Mouse (Mus musculus) testis, adult 2 months (tissue): Measurements from ENCODE around the gene Pmp22.

ENCODE experiments used
- CTCF ChIP-seq: fragments of 200-500 bp; IDR thresholded peaks from 2 replicates; pipeline ENCODE4 v1.5.1; 2012; ENCODE audit warnings: low read depth, mild to moderate bottlenecking, inconsistent platforms, low read length, moderate library complexity; ENCODE audit not compliant: control insufficient read depth, insufficient read depth, insufficient replicate concordance
- POLR2A ChIP-seq: fragments of 200-500 bp; IDR thresholded peaks from 2 replicates; pipeline ENCODE4 v1.6.1; 2012; ENCODE audit warnings: low read depth, mild to moderate bottlenecking, inconsistent platforms, low read length, moderate library complexity; ENCODE audit not compliant: control insufficient read depth

GRCm38 (mm10) chr11:63134742-63135482, 6.1 kb downstream of the Pmp22 start:
- TF ChIP-seq POLR2A (no peak), CTCF (no peak)
